Mouse (Mus musculus): ENCODE data around the gene Cc2d1a. TPM values are rescaled to one million over a fixed set of nuclear protein-coding genes. Genes with fewer than 3 reads are reported as not detected.

The Cc2d1a gene
- polyA plus RNA-seq, 1 experiment from 2014 or later = 14.0 TPM

DNA sequence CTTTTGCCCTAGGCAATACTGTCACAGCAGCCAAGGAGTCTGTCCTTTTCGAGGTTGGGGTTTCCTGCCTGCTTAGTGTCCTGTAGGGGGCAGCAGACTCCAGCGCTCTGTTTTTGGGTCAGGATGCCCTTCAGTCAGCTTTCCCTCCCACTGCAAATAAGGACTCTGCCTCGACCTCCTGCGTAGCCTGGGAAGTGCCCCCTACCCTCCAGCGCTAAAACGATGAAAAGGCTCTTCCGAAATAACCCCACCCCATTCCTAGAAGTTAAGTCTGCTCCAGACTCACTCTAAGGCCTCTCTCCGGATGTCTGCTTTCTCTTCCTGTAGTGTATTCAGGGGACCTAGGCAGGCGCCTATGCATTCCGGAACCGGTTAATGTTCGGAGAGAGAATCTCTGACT, 38.8 kb upstream of the Cc2d1a start:
- Histone ChIP-seq H3K9me3 (replicated peaks) (peaks cover 4% of the 10 kb centered on the region; the same call in 1 of the 2 replicates), H3K4me1 (peaks cover 44% of the 10 kb centered on the region), H3K27me3 (ENCODE audit: low read depth, poor library complexity, severe bottlenecking) (peaks cover 41% of the 10 kb centered on the region), H3K36me3 (0 out of 2 replicates have a peak, but pooled peaks cover 4% of the 10 kb centered on the region), H3K4me3 (peak overlapping the region; percentile 52), H3K27ac (replicated peaks) (peak overlapping the region; percentile 61; the same call in 1 of the 2 replicates)
- DNase-seq (ENCODE audit: low spot score) = peak; percentile 82
- WGBS = under 1% methylated on average over 12 of the region's 12 CpGs

- Histone ChIP-seq H3K36me3 (0 out of 2 replicates have a peak, but pooled peaks cover 5% of the 10 kb centered on the region), H3K27me3 (ENCODE audit: low read depth, poor library complexity, severe bottlenecking) (peaks cover 40% of the 10 kb centered on the region)
- WGBS = 90% methylated on average over 7 of the region's 7 CpGs
Measured at GRCm38 (mm10) chr8:84185117-84185516, 37.4 kb upstream of the Cc2d1a start, which contains the start of gene Nanos3. Nanos3 (minus strand) TSS chr8:84185217.

DNA sequence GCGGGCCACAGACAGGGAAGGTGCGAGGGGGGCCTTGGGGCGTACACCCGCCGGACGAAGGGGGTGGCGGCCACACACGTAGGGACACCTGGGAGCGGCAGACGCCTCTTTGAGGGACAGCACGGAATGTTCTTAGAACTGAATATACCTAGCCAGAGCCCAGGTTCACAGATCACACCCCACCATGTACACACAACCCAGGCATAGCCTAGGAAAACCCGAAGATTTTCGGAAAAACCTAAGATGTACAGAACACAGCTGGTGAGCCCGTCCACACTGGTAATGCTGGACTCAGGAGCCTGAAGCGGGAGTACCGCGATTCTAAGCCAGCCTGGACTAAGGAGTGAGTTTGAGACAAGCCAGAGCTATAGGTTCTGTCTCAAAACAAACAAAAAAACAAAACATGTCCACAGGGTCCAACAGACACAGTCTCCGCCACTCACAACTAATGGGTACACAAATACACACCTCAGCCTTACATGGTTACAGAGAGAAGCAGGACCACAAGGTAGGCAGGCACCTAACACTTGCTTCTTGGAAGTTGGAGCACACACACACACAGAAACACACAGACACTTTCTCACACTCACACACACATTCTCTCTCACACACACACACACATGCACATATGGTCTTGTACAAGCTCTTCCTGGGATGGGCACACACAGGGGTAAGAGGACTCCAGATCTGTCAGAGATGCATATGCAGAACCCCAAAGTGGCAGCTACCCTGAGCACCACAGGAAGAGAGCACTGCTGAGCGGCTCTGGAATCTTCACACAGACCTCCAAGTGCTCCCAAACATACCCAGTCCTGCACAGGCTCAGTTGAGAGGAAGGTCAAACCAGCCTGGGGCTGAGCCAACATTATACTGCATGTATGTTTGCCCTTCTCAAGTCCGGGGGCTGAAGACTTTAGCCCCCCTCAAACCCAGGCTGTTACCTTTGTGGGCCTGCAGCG, 36.6 kb upstream of the Cc2d1a start:
- WGBS = 21% methylated on average over 21 of the region's 21 CpGs
- H3K36me3 ChIP-seq = 0 out of 2 replicates have a peak, but pooled peaks cover 6% of the 10 kb centered on the region
- H3K9me3 ChIP-seq (replicated peaks) = peaks cover 4% of the 10 kb centered on the region; the same call in 1 of the 2 replicates
- peaks cover 40% of the 10 kb centered on the region for H3K27me3 ChIP-seq (ENCODE audit: low read depth, poor library complexity, severe bottlenecking)
- peak overlapping the region; percentile 100 for H3K27ac ChIP-seq (replicated peaks)
- H3K4me3 ChIP-seq = peak overlapping the region; percentile 94
- no peak for DNase-seq (ENCODE audit: low spot score)
- peaks cover 63% of the 10 kb centered on the region for H3K4me1 ChIP-seq

More at GRCm38 (mm10) chr8:84185117-84185516, 37.4 kb upstream of the Cc2d1a start, which contains the start of gene Nanos3:
- Histone ChIP-seq H3K4me1 (peaks cover 55% of the 10 kb centered on the region), H3K27ac (replicated peaks) (peak within 1 kb of the TSS; percentile 100), H3K4me3 (peak within 1 kb of the TSS; percentile 94), H3K9me3 (replicated peaks) (peaks cover 4% of the 10 kb centered on the region; the same call in 1 of the 2 replicates)
- no peak for DNase-seq (ENCODE audit: low spot score)

GRCm38 (mm10) chr8:84183261-84184084, 35.7 kb upstream of the Cc2d1a start:
- Histone ChIP-seq H3K36me3 (peaks cover 13% of the 10 kb centered on the region), H3K4me3 (peak overlapping the region; percentile 94), H3K27me3 (ENCODE audit: low read depth, poor library complexity, severe bottlenecking) (peaks cover 33% of the 10 kb centered on the region), H3K27ac (replicated peaks) (peak overlapping the region; percentile 100), H3K4me1 (peaks cover 72% of the 10 kb centered on the region), H3K9me3 (replicated peaks) (peaks cover 4% of the 10 kb centered on the region; the same call in 1 of the 2 replicates)
- 3% methylated on average over 86 of the region's 87 CpGs for WGBS
- peak; percentile 70 for DNase-seq (ENCODE audit: low spot score)

GRCm38 (mm10) chr8:84182833-84183232, 35.1 kb upstream of the Cc2d1a start:
- peaks cover 78% of the 10 kb centered on the region for H3K4me1 ChIP-seq
- H3K36me3 ChIP-seq = peaks cover 19% of the 10 kb centered on the region
- H3K9me3 ChIP-seq (replicated peaks) = peaks cover 4% of the 10 kb centered on the region; the same call in 1 of the 2 replicates
- WGBS = 70% methylated on average over 4 of the region's 4 CpGs
- peak overlapping the region; percentile 94 for H3K4me3 ChIP-seq
- peaks cover 27% of the 10 kb centered on the region for H3K27me3 ChIP-seq (ENCODE audit: low read depth, poor library complexity, severe bottlenecking)
- H3K27ac ChIP-seq (replicated peaks) = peak overlapping the region; percentile 100
- no peak for DNase-seq (ENCODE audit: low spot score)

DNA sequence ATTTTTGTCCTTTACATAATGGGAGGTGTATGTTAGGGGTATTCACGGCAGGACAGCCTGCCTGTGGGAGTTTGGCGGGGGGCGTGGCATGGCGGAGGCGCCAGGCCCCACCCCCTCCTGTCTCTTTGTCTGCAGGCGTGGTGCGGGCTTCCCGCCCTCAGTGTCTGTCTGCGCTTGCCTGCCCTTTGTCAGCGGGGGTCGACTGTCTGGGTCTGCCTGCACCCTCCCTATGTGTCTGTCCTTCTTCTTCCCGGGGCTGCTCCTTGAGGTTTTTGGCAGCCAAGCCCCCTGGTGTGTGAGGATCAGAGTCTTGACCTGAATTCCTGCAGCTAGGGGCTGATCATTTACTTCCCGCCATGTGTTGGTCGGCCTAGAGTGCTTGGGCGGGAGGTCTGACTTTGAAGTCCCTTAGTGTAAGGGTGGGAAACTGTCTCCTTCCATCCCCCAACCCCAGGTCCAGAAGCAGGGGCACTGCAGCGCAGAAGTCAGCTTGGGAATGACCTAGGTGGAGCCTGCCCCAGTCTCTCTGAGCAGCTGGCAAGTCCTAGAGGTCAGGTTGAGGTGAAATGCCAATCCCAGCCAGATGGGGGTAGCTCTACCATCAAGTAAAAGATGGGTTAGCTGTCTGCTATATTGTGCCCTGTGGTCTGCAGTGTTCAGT, 32.9 kb upstream of the Cc2d1a start:
- Histone ChIP-seq H3K9me3 (replicated peaks) (peaks cover 4% of the 10 kb centered on the region; the same call in 1 of the 2 replicates), H3K27ac (replicated peaks) (peak overlapping the region; percentile 98), H3K4me1 (peaks cover 73% of the 10 kb centered on the region), H3K4me3 (peak overlapping the region; percentile 53), H3K36me3 (peaks cover 38% of the 10 kb centered on the region), H3K27me3 (ENCODE audit: low read depth, poor library complexity, severe bottlenecking) (peaks cover 15% of the 10 kb centered on the region)
- peak; percentile 90 for DNase-seq (ENCODE audit: low spot score)
- WGBS = under 1% methylated on average over 16 of the region's 16 CpGs

DNA sequence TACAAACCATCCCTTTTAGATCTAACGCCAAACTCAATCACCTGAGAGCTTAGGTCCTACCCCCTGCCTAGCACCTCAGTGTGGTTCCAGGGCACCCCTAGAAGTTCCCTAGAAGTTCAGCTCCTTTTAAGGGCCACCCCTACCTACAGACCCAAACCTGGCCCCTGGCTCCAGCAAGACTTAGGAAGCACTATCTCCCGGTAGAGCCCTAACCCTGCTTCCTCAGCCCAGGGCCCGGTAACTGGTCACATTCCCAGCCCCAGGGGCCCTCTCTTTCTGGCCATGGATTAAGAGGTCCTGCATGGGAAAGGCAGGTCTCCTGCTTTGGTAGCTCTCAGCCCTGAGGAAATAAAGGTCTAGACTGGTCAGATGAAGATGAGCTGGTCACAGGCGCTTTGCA, 32.2 kb upstream of the Cc2d1a start:
- H3K27ac ChIP-seq (replicated peaks) = peak overlapping the region; percentile 98
- peaks cover 9% of the 10 kb centered on the region for H3K27me3 ChIP-seq (ENCODE audit: low read depth, poor library complexity, severe bottlenecking)
- DNase-seq (ENCODE audit: low spot score) = no peak
- peaks cover 73% of the 10 kb centered on the region for H3K4me1 ChIP-seq
- WGBS = 6% methylated on average over 4 of the region's 4 CpGs
- peak overlapping the region; percentile 53 for H3K4me3 ChIP-seq
- peaks cover 45% of the 10 kb centered on the region for H3K36me3 ChIP-seq
- H3K9me3 ChIP-seq (replicated peaks) = no peaks in the 10 kb centered on the region

- 80% methylated on average over 8 of the region's 8 CpGs for WGBS
- H3K9me3 ChIP-seq (replicated peaks) = no peaks in the 10 kb centered on the region
- no peak for DNase-seq (ENCODE audit: low spot score)
- peaks cover 60% of the 10 kb centered on the region for H3K4me1 ChIP-seq
- no peaks in the 10 kb centered on the region for H3K27me3 ChIP-seq (ENCODE audit: low read depth, poor library complexity, severe bottlenecking)
- H3K36me3 ChIP-seq = peaks cover 59% of the 10 kb centered on the region
- no peak overlapping the region for H3K4me3 ChIP-seq
- H3K27ac ChIP-seq (replicated peaks) = 0 out of 2 replicates have a peak overlapping the region, but pooled peaks have one; percentile 42
Measured at GRCm38 (mm10) chr8:84178592-84178991, 30.9 kb upstream of the Cc2d1a start.

GRCm38 (mm10) chr8:84177405-84177804, 29.7 kb upstream of the Cc2d1a start:
- 84% methylated on average over 3 of the region's 3 CpGs for WGBS
- H3K36me3 ChIP-seq = peaks cover 71% of the 10 kb centered on the region
- H3K27ac ChIP-seq (replicated peaks) = no peak overlapping the region
- H3K4me3 ChIP-seq = no peak overlapping the region
- H3K27me3 ChIP-seq (ENCODE audit: low read depth, poor library complexity, severe bottlenecking) = no peaks in the 10 kb centered on the region
- no peaks in the 10 kb centered on the region for H3K9me3 ChIP-seq (replicated peaks)
- DNase-seq (ENCODE audit: low spot score) = no peak
- peaks cover 49% of the 10 kb centered on the region for H3K4me1 ChIP-seq

DNA sequence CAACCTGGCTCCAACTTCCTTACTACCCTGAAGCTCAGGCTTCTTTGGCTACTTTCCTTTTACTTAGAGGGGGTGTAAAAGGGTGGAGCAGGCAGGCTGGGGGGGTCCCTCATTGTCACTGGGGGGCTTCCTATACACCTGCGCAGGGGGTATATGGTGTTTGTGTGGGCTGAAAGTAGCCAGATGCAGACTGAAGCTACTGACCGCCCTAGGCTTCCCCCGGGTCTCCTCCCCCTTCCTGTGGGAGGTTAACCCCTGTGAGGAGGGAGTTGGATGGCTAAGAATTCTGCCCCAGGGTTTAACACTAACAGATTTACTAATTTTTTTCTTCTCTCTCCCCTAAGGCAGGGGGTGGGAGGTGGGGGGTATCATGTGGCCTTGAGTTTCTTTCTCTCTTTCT, 28.8 kb upstream of the Cc2d1a start:
- H3K4me3 ChIP-seq = no peak overlapping the region
- no peaks in the 10 kb centered on the region for H3K9me3 ChIP-seq (replicated peaks)
- 55% methylated on average over 3 of the region's 3 CpGs for WGBS
- H3K27ac ChIP-seq (replicated peaks) = no peak overlapping the region
- peaks cover 75% of the 10 kb centered on the region for H3K36me3 ChIP-seq
- H3K4me1 ChIP-seq = peaks cover 42% of the 10 kb centered on the region
- no peak for DNase-seq (ENCODE audit: low spot score)
- H3K27me3 ChIP-seq (ENCODE audit: low read depth, poor library complexity, severe bottlenecking) = no peaks in the 10 kb centered on the region

DNA sequence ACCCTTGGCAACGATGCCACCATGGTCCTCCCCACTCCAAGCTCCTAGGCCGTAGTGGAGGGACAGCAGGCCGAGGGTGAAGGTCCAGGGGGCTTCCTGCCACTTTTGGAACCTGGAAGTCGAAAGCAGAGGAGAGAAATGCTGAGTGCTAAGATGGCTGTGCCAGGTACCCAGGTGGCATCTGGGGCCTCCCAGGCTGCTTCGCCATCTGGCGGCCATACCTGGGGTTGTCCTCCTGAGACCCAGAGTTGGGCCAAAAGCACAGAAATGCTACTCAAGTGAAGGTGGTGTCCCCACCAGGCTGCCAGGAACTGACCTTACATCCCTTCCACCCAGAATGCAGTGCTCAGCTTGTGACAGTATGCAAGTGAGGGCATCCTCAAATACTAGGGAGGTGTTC, 26.1 kb upstream of the Cc2d1a start:
- Histone ChIP-seq H3K36me3 (peaks cover 85% of the 10 kb centered on the region), H3K27ac (replicated peaks) (no peak overlapping the region), H3K4me1 (peaks cover 15% of the 10 kb centered on the region), H3K27me3 (ENCODE audit: low read depth, poor library complexity, severe bottlenecking) (no peaks in the 10 kb centered on the region), H3K4me3 (no peak overlapping the region), H3K9me3 (replicated peaks) (no peaks in the 10 kb centered on the region)
- no peak for DNase-seq (ENCODE audit: low spot score)
- WGBS = 88% methylated on average over 6 of the region's 6 CpGs

DNA sequence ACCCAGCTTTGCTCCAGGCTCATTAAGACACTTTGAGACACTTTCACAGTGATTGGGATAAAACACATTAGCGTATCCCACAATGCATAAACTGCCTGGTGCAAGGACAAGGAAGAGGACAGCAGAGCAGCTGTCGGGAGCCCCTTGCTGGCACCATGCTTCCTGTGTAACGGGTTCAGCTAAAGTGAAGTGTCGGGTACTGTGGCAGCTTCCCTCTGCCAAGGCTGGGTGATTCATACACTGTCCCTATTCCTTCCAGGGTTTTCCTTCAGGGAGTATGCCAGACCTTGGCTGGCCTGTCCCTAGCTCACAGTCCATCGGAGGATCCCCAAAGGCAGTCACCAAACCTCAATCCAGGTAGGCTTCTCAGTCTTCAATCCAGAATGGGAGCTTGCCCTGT, 22.4 kb upstream of the Cc2d1a start:
- no peak for DNase-seq (ENCODE audit: low spot score)
- peaks cover 55% of the 10 kb centered on the region for H3K36me3 ChIP-seq
- H3K9me3 ChIP-seq (replicated peaks) = no peaks in the 10 kb centered on the region
- no peak overlapping the region for H3K4me3 ChIP-seq
- WGBS = 93% methylated on average over 5 of the region's 5 CpGs
- H3K4me1 ChIP-seq = 0 out of 2 replicates have a peak, but pooled peaks cover 6% of the 10 kb centered on the region
- H3K27me3 ChIP-seq (ENCODE audit: low read depth, poor library complexity, severe bottlenecking) = no peaks in the 10 kb centered on the region
- no peak overlapping the region for H3K27ac ChIP-seq (replicated peaks)

Data from midbrain, embryonic 10.5 days (tissue).